Mouse (Mus musculus) forebrain, embryonic 13.5 days (tissue): ENCODE data around the gene Tmem117. TPM values are rescaled to one million over a fixed set of nuclear protein-coding genes. Genes with fewer than 3 reads are reported as not detected.
A peak's percentile ranks its signal among the peaks of the same experiment; 100 is the strongest.

ENCODE experiments used
- ATAC-seq: fragments of 200-750 bp; cut with Nextera tagmentation; 2 replicates; pipeline ENCODE4 v1.8.0; 2017
- H3K27ac ChIP-seq: fragments of 300-500 bp; sonication (generic); 2 replicates; pipeline ENCODE4 v1.5.1; 2015; ENCODE audit warnings: inconsistent platforms, mild to moderate bottlenecking, moderate library complexity
- H3K27me3 ChIP-seq: fragments of 300-500 bp; sonication (generic); 2 replicates; pipeline ENCODE4 v1.6.1; 2015; ENCODE audit warnings: mild to moderate bottlenecking, inconsistent platforms
- H3K36me3 ChIP-seq: fragments of 300-500 bp; sonication (generic); 2 replicates; pipeline ENCODE4 v1.6.1; 2015; ENCODE audit warnings: mild to moderate bottlenecking, inconsistent platforms; ENCODE audit not compliant: poor library complexity, severe bottlenecking
- H3K4me1 ChIP-seq: fragments of 300-500 bp; sonication (generic); 2 replicates; pipeline ENCODE4 v1.6.1; 2015; ENCODE audit warnings: inconsistent platforms
- H3K4me2 ChIP-seq: fragments of 300-500 bp; sonication (generic); 2 replicates; pipeline ENCODE4 v1.6.1; 2015; ENCODE audit warnings: inconsistent platforms, mild to moderate bottlenecking, moderate library complexity
- H3K4me3 ChIP-seq: fragments of 300-500 bp; sonication (generic); 2 replicates; pipeline ENCODE4 v1.5.1; 2015; ENCODE audit warnings: mild to moderate bottlenecking, inconsistent platforms
- H3K9ac ChIP-seq: fragments of 300-500 bp; sonication (generic); 2 replicates; pipeline ENCODE4 v1.6.1; 2015; ENCODE audit warnings: mild to moderate bottlenecking, inconsistent platforms
- H3K9me3 ChIP-seq: fragments of 300-500 bp; sonication (generic); replicated peaks from 2 replicates; pipeline ENCODE4 v1.6.1; 2016; ENCODE audit warnings: inconsistent platforms
- WGBS: fragments of 180-500 bp; shearing (Covaris S2); methylation state at CpG from one replicate; pipeline ENCODE4 v1.1.7; 2015; 5-methylcytosine and 5-hydroxymethylcytosine counted together
- polyA plus RNA-seq: library from polyadenylated mRNA; unstranded; fragments of >200 nt; fragmentation: Nextera tagmentation; extraction: Ambion mirVana; gene quantifications from 2 replicates; pipeline ENCODE4 v1.2.1, GENCODE M21; 2015

The Tmem117 gene
- polyA plus RNA-seq, 1 experiment from 2014 or later = 1.2 TPM

GRCm38 (mm10) chr15:94930743-94931142 is 301.7 kb downstream of the Tmem117 start:
- ATAC-seq = peak; percentile 59
- Histone ChIP-seq H3K27me3 (no peaks in the 10 kb centered on the region), H3K9me3 (no peaks in the 10 kb centered on the region), H3K9ac (no peak overlapping the region), H3K4me3 (no peak overlapping the region), H3K4me2 (no peak overlapping the region), H3K4me1 (peaks cover 12% of the 10 kb centered on the region), H3K36me3 (no peaks in the 10 kb centered on the region), H3K27ac (0 out of 2 replicates have a peak overlapping the region, but pooled peaks have one; percentile 52)
- WGBS = 35% methylated on average over 3 of the region's 3 CpGs

DNA sequence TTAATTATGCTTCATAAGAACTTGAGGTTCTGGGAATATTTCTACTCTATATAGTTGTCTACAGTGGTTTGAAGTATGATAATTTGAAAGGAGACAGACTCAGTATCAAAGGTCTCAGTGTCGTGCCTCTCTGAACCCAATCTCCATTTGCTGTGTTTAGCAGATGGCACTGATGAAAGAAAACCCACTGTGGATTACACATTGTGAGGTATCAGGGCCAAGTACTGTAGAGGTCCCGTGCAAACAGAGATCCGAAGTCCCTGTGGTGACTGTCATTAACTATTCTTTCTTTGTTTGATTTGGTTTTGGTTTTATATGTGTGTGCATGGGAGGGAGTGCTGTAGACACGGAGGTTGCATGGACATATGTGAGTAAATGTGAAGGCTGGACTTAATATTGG is 304.0 kb downstream of the Tmem117 start:
- Histone ChIP-seq H3K36me3 (no peaks in the 10 kb centered on the region), H3K9ac (no peak overlapping the region), H3K4me2 (no peak overlapping the region), H3K4me3 (no peak overlapping the region), H3K27me3 (no peaks in the 10 kb centered on the region), H3K4me1 (peaks cover 4% of the 10 kb centered on the region), H3K27ac (no peak overlapping the region), H3K9me3 (no peaks in the 10 kb centered on the region)
- no peak for ATAC-seq
- WGBS = 72% methylated on average over 4 of the region's 4 CpGs

DNA sequence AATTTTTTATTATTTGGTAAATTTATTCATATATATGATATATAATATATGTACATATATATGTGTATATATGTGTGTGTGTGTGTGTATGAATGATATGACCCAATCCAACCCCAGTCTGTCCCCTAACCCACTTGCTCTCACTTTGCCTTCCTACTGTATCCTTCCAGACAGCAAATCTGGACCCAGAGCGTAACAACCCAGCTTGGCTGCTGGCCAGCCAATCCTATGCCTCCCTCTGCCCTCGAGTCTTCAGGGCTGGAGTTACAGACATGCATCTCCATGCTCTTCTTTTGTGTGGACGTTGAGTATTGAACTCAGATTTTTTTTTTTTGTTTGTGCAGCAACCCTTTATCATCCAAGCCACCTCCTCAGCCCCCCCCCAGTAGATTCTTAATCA is 304.4 kb downstream of the Tmem117 start:
- WGBS = 18% methylated on average over 3 of the region's 3 CpGs
- no peak overlapping the region for H3K9ac ChIP-seq
- H3K36me3 ChIP-seq = no peaks in the 10 kb centered on the region
- no peak overlapping the region for H3K27ac ChIP-seq
- no peaks in the 10 kb centered on the region for H3K4me1 ChIP-seq
- no peaks in the 10 kb centered on the region for H3K9me3 ChIP-seq
- no peaks in the 10 kb centered on the region for H3K27me3 ChIP-seq
- H3K4me3 ChIP-seq = no peak overlapping the region
- H3K4me2 ChIP-seq = no peak overlapping the region
- ATAC-seq = peak; percentile 24; the same call in 1 of the 2 replicates

- H3K9ac ChIP-seq = no peak overlapping the region
Observed at GRCm38 (mm10) chr15:94941954-94942353, 312.9 kb downstream of the Tmem117 start.

DNA sequence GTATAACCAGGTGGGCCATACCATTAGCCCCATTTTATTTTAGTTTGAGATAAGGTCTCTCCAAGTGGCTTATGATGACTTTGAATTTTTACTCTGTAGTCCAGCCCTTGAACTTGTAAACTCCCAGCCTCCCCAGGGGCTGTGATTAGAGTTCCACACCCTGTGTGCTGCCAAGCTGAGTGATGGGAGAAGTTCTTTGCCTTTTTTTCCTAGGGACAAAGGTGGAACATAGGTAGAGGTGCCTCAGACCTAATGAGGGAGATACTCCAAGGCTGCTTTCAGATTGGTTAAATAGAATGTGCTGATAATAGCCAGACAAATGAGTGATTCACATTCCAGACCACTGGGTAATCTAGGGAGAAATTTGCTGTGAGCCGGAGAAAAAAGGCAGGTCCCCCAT is 313.4 kb downstream of the Tmem117 start:
- no peaks in the 10 kb centered on the region for H3K36me3 ChIP-seq
- no peak overlapping the region for H3K4me2 ChIP-seq
- no peaks in the 10 kb centered on the region for H3K4me1 ChIP-seq
- ATAC-seq = no peak
- no peak overlapping the region for H3K27ac ChIP-seq
- H3K9ac ChIP-seq = no peak overlapping the region
- H3K4me3 ChIP-seq = no peak overlapping the region
- no peaks in the 10 kb centered on the region for H3K9me3 ChIP-seq
- WGBS = 6% methylated on average over 1 of the region's 1 CpGs
- no peaks in the 10 kb centered on the region for H3K27me3 ChIP-seq

More at GRCm38 (mm10) chr15:94941954-94942353, 312.9 kb downstream of the Tmem117 start:
- H3K4me2 ChIP-seq = no peak overlapping the region
- H3K9me3 ChIP-seq = no peaks in the 10 kb centered on the region
- no peaks in the 10 kb centered on the region for H3K4me1 ChIP-seq
- WGBS = 91% methylated on average over 3 of the region's 3 CpGs
- no peak overlapping the region for H3K4me3 ChIP-seq
- ATAC-seq = no peak
- no peaks in the 10 kb centered on the region for H3K36me3 ChIP-seq
- H3K27me3 ChIP-seq = no peaks in the 10 kb centered on the region
- no peak overlapping the region for H3K27ac ChIP-seq

- Histone ChIP-seq H3K9ac (no peak overlapping the region), H3K4me3 (no peak overlapping the region), H3K36me3 (no peaks in the 10 kb centered on the region), H3K4me1 (no peaks in the 10 kb centered on the region), H3K4me2 (no peak overlapping the region), H3K27me3 (no peaks in the 10 kb centered on the region), H3K9me3 (no peaks in the 10 kb centered on the region), H3K27ac (no peak overlapping the region)
- 64% methylated on average over 5 of the region's 5 CpGs for WGBS
- ATAC-seq = no peak
Observed at GRCm38 (mm10) chr15:94943891-94944290, 314.9 kb downstream of the Tmem117 start.

DNA sequence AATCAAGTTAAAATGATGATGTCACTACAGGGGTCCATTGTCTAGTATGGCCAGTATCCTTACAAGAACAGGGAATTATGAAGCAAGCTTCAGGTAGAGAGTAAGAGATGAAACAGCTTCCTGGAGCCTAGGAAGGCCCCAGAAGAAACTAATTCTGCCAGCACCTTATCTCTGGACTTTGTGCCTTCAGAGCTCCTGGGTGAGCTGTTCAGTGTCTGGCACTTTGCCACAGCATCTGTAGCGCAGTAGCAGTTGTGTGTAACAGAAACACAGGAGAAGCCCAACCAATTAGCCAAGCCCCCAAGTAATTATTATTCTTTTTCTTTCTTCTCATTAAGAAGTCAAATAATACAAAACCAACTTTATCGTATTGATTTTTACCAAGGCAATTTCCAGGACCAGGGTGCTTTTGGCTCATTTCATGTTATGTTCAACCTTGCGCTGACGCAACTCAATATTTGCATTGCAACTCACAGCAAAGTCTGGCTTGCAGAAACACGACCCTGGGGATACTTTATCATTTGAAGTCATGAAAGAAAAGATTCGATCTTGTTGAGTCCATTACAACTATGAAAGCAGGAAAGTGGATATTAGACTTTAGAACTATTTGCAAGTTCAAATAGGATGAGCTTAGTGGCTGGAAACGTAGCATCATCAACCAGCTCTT is 322.5 kb downstream of the Tmem117 start:
- 83% methylated on average over 7 of the region's 7 CpGs for WGBS
- Histone ChIP-seq H3K4me2 (no peak overlapping the region), H3K4me3 (no peak overlapping the region), H3K4me1 (no peaks in the 10 kb centered on the region), H3K27ac (no peak overlapping the region), H3K36me3 (no peaks in the 10 kb centered on the region), H3K27me3 (no peaks in the 10 kb centered on the region), H3K9me3 (no peaks in the 10 kb centered on the region), H3K9ac (no peak overlapping the region)
- ATAC-seq = no peak

DNA sequence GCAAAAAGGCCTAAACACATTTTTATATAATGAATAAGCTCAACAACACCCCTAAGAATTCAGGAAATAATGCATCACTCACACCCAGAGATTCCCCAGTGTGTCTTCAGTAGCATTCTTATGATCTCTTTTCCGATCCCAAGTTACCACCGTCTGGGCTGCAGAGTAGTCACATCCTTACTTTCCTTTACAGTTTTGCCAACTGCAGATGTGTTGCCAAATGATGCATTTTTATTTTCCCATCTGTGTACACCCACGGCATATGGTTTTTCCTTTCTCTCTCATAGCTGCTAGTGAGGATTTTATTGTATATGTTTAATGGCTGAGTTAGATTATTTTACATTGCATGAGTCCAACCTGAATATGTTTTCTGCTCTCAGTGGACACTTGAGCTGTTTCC is 327.7 kb downstream of the Tmem117 start:
- Histone ChIP-seq H3K9me3 (no peaks in the 10 kb centered on the region), H3K27me3 (no peaks in the 10 kb centered on the region), H3K4me3 (no peak overlapping the region), H3K9ac (no peak overlapping the region), H3K4me1 (no peaks in the 10 kb centered on the region), H3K4me2 (no peak overlapping the region), H3K36me3 (no peaks in the 10 kb centered on the region), H3K27ac (no peak overlapping the region)
- ATAC-seq = no peak
- 77% methylated on average over 3 of the region's 3 CpGs for WGBS

DNA sequence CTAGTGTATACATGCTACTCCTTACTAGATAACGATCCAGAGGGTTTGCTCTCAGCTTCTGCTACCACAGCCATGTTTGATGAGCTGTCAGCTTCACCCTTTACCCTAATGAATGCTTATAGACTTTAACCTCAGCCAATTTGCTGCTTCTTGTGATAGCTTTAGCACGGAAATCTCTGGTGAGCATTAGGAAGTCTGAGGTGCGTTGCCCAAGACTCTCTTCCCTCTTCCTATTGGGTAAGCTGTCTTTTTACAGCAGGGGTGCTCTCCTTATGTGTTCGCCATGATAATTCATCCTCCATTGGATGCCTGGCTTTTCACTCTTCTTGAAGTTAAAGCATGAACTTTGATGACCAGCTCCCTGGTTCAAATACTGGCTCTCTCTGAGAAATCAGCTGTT is 328.2 kb downstream of the Tmem117 start:
- Histone ChIP-seq H3K4me1 (no peaks in the 10 kb centered on the region), H3K9me3 (no peaks in the 10 kb centered on the region), H3K36me3 (no peaks in the 10 kb centered on the region), H3K9ac (no peak overlapping the region), H3K27me3 (no peaks in the 10 kb centered on the region), H3K27ac (no peak overlapping the region), H3K4me3 (no peak overlapping the region), H3K4me2 (no peak overlapping the region)
- 65% methylated on average over 4 of the region's 4 CpGs for WGBS
- ATAC-seq = no peak

GRCm38 (mm10) chr15:94967004-94967403 is 338.0 kb downstream of the Tmem117 start:
- H3K36me3 ChIP-seq = no peaks in the 10 kb centered on the region

GRCm38 (mm10) chr15:94968403-94969180 is 339.6 kb downstream of the Tmem117 start:
- H3K4me1 ChIP-seq = peaks cover 4% of the 10 kb centered on the region
- H3K9me3 ChIP-seq = no peaks in the 10 kb centered on the region
- H3K9ac ChIP-seq = no peak overlapping the region
- H3K27me3 ChIP-seq = no peaks in the 10 kb centered on the region
- no peak overlapping the region for H3K27ac ChIP-seq
- 40% methylated on average over 13 of the region's 13 CpGs for WGBS
- no peak overlapping the region for H3K4me3 ChIP-seq
- ATAC-seq = no peak
- no peaks in the 10 kb centered on the region for H3K36me3 ChIP-seq
- H3K4me2 ChIP-seq = no peak overlapping the region

More at GRCm38 (mm10) chr15:94967004-94967403, 338.0 kb downstream of the Tmem117 start:
- Histone ChIP-seq H3K4me1 (peaks cover 4% of the 10 kb centered on the region), H3K9ac (no peak overlapping the region), H3K9me3 (no peaks in the 10 kb centered on the region), H3K27ac (no peak overlapping the region), H3K4me3 (no peak overlapping the region), H3K27me3 (no peaks in the 10 kb centered on the region), H3K4me2 (no peak overlapping the region)
- WGBS = 88% methylated on average over 6 of the region's 6 CpGs
- ATAC-seq = no peak

GRCm38 (mm10) chr15:94981798-94982197 is 352.8 kb downstream of the Tmem117 start:
- Histone ChIP-seq H3K9me3 (no peaks in the 10 kb centered on the region), H3K27me3 (no peaks in the 10 kb centered on the region), H3K4me2 (no peak overlapping the region), H3K4me3 (no peak overlapping the region), H3K27ac (no peak overlapping the region), H3K9ac (no peak overlapping the region), H3K36me3 (no peaks in the 10 kb centered on the region), H3K4me1 (no peaks in the 10 kb centered on the region)
- 90% methylated on average over 4 of the region's 4 CpGs for WGBS
- ATAC-seq = no peak
